9 mouse cellular contexts compared by ENCODE assay signal in the genomic region with DNA sequence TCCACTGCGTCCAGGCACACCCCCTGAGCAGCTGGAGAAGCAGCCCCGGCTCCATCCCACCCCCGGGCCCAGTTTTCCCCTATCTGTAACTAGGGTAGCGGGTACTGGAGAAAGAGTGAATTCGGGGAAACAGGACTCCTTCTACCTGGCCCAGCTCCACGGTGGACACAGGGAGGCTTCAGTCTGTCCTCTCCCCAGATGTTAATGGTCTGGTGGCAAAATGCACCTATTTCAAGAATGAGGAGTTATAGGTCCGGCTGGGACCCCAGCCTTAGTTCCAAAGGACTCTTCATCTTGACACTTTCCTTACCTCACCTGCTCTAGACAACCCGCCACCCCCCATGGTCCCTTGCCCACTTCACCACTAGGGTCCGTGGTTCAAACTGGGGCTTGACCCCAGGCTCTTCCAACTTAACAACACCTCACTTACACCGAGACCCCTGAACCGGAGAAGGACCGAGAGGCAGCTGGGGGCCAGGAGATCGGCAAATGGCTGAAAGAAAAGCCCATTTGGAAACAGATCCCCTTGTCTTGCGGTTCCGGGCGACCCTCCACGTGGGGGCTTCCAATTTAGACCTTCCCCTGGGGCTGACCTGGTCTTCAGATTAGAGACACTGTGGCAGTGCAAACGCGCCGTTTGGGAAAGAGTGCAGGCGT. TPM values are rescaled to one million over a fixed set of nuclear protein-coding genes. Genes with fewer than 3 reads are reported as not detected.
DNase-seq lines count a peak whose midpoint lies in the region; ATAC-seq and TF ChIP-seq lines count a peak whose summit lies in the region.
"Had no signal": no experiment of that assay in that cellular context is flagged by ENCODE, and none has a peak within 500 bp of the region (broad histone marks: within the 10 kb centered on the region; RNA-seq: fewer than 3 reads in every experiment).

No protein-coding gene starts in this region.

- no peak; the same call in 1 of the 2 replicates for TF ChIP-seq CTCF in kidney, postnatal 0 days (IDR thresholded peaks at IDR 0.05; ENCODE audit: low read depth)
- TF ChIP-seq CTCF in intestine, postnatal 0 days (IDR thresholded peaks at IDR 0.05; ENCODE audit: low read depth): 0 out of 2 replicates have a peak, but pooled peaks have one; percentile 2

- ATAC-seq in kidney, postnatal 0 days (replicated peaks; ENCODE audit: low FRiP score, low read depth): no peak
- ATAC-seq in forebrain, embryonic 11.5 days (replicated peaks; ENCODE audit: low FRiP score): no peak
- no peak for ATAC-seq in intestine, postnatal 0 days
- ATAC-seq in neural tube, embryonic 12.5 days (ENCODE audit: low FRiP score, low read depth): no peak

- WGBS in kidney, postnatal 0 days: 3% methylated on average over 21 of the region's 21 CpGs
- WGBS in forebrain, embryonic 11.5 days: 1% methylated on average over 21 of the region's 21 CpGs
- WGBS in intestine, postnatal 0 days: 11% methylated on average over 21 of the region's 21 CpGs
- 2% methylated on average over 21 of the region's 21 CpGs for WGBS in neural tube, embryonic 12.5 days

- DNase-seq in kidney, postnatal 0 days (ENCODE audit: low spot score): no peak
- no peak for DNase-seq in kidney, postnatal 14 days
- no peak for DNase-seq in forebrain, embryonic 11.5 days (ENCODE audit: low spot score)
- DNase-seq in thymus, postnatal 14 days: no peak
- no peak for DNase-seq in left cerebral cortex, postnatal 36 days (ENCODE audit: low spot score in 2 of 2)
- DNase-seq in left cerebral cortex, postnatal 10 days (ENCODE audit: extremely low spot score in 1 of 2, low spot score in 2 of 2): no peak

- intact Hi-C loops in left cerebral cortex, postnatal 36 days (cut with DNase I): no loop called here
- intact Hi-C loops in left cerebral cortex, postnatal 10 days (cut with DNase I): no loop called here

- no peaks in the 10 kb centered on the region; the same call in 1 of the 2 replicates for H3K36me3 ChIP-seq in kidney, postnatal 0 days (ENCODE audit: insufficient read depth, low read length)
- H3K36me3 ChIP-seq in forebrain, embryonic 11.5 days (ENCODE audit: control insufficient read depth, insufficient read depth, low read length): no peaks in the 10 kb centered on the region
- H3K36me3 ChIP-seq in intestine, postnatal 0 days (ENCODE audit: control insufficient read depth, insufficient read depth): 0 out of 2 replicates have a peak, but pooled peaks cover 8% of the 10 kb centered on the region
- H3K36me3 ChIP-seq in neural tube, embryonic 12.5 days: peaks cover 13% of the 10 kb centered on the region

- H3K4me3 ChIP-seq in kidney, postnatal 0 days (replicated peaks; ENCODE audit: low read depth, low read length): peak overlapping the region; percentile 75
- H3K4me3 ChIP-seq in forebrain, embryonic 11.5 days (ENCODE audit: low read depth, low read length): peak overlapping the region; percentile 72
- peak overlapping the region; percentile 59 for H3K4me3 ChIP-seq in intestine, postnatal 0 days (ENCODE audit: low read depth, low read length)
- peak overlapping the region; percentile 78 for H3K4me3 ChIP-seq in neural tube, embryonic 12.5 days

- H3K27ac ChIP-seq in kidney, postnatal 0 days: peak overlapping the region; percentile 89
- no peak overlapping the region for H3K27ac ChIP-seq in forebrain, embryonic 11.5 days (ENCODE audit: low read depth, low read length)
- H3K27ac ChIP-seq in intestine, postnatal 0 days (ENCODE audit: low read depth, low read length): no peak overlapping the region
- peak overlapping the region; percentile 53 for H3K27ac ChIP-seq in neural tube, embryonic 12.5 days

- peak overlapping the region; percentile 93 for H3K9ac ChIP-seq in kidney, postnatal 0 days (ENCODE audit: low read depth, low read length)
- peak overlapping the region; percentile 72 for H3K9ac ChIP-seq in forebrain, embryonic 11.5 days (ENCODE audit: low read length)
- H3K9ac ChIP-seq in intestine, postnatal 0 days (ENCODE audit: low read depth, low read length): peak overlapping the region; percentile 72
- peak overlapping the region; percentile 86 for H3K9ac ChIP-seq in neural tube, embryonic 12.5 days

- H3K4me1 ChIP-seq in kidney, postnatal 0 days (replicated peaks; ENCODE audit: insufficient read depth, low read length): peaks cover 39% of the 10 kb centered on the region
- peaks cover 29% of the 10 kb centered on the region for H3K4me1 ChIP-seq in forebrain, embryonic 11.5 days (replicated peaks; ENCODE audit: control insufficient read depth, insufficient read depth, low read length)
- H3K4me1 ChIP-seq in intestine, postnatal 0 days (replicated peaks; ENCODE audit: control insufficient read depth, insufficient read depth, low read length): peaks cover 10% of the 10 kb centered on the region
- peaks cover 57% of the 10 kb centered on the region for H3K4me1 ChIP-seq in neural tube, embryonic 12.5 days

- peak overlapping the region; percentile 97 for H3K4me2 ChIP-seq in kidney, postnatal 0 days (ENCODE audit: low read length)
- peak overlapping the region; percentile 99 for H3K4me2 ChIP-seq in forebrain, embryonic 11.5 days (ENCODE audit: low read depth, low read length, severe bottlenecking)
- peak overlapping the region; percentile 99 for H3K4me2 ChIP-seq in intestine, postnatal 0 days (replicated peaks; ENCODE audit: low read depth)
- peak overlapping the region; percentile 94 for H3K4me2 ChIP-seq in neural tube, embryonic 12.5 days (replicated peaks)

- no peaks in the 10 kb centered on the region for H3K27me3 ChIP-seq in kidney, postnatal 0 days (ENCODE audit: insufficient read depth, low read length)
- H3K27me3 ChIP-seq in forebrain, embryonic 11.5 days (ENCODE audit: control insufficient read depth, insufficient read depth, low read length): peaks cover 6% of the 10 kb centered on the region; the same call in 1 of the 2 replicates
- H3K27me3 ChIP-seq in intestine, postnatal 0 days (replicated peaks; ENCODE audit: control insufficient read depth, insufficient read depth, low read length): peaks cover 4% of the 10 kb centered on the region; the same call in 1 of the 2 replicates
- H3K27me3 ChIP-seq in neural tube, embryonic 12.5 days (replicated peaks): peaks cover 61% of the 10 kb centered on the region

- no peaks in the 10 kb centered on the region for H3K9me3 ChIP-seq in kidney, postnatal 0 days (replicated peaks; ENCODE audit: low read length)
- no peaks in the 10 kb centered on the region for H3K9me3 ChIP-seq in forebrain, embryonic 11.5 days (ENCODE audit: control insufficient read depth, low read length)
- H3K9me3 ChIP-seq in intestine, postnatal 0 days (ENCODE audit: control insufficient read depth): no peaks in the 10 kb centered on the region
- H3K9me3 ChIP-seq in neural tube, embryonic 12.5 days: no peaks in the 10 kb centered on the region

RNA-seq across cellular contexts. Expression of a gene that starts 1.7 kb away (rescaled TPM):
- 16.2 and 17.3 TPM in 2 replicates for polyA plus RNA-seq in kidney, postnatal 0 days (2015; fragmentation: Nextera tagmentation; extraction: Ambion mirVana)
- 13.2 and 15.9 TPM in 2 replicates for polyA plus RNA-seq in forebrain, embryonic 11.5 days (2014; fragmentation: Nextera tagmentation; extraction: Ambion mirVana)
- polyA plus RNA-seq in intestine, postnatal 0 days (2015; fragmentation: Nextera tagmentation; extraction: Ambion mirVana): 3.9 and 4.4 TPM in 2 replicates
- 21.4 and 21.5 TPM in 2 replicates for polyA plus RNA-seq in neural tube, embryonic 12.5 days (2016; fragmentation: Nextera tagmentation; extraction: Ambion mirVana)
- 10 to 100 TPM; 16.6 to 17.2 TPM for total RNA-seq in left cerebral cortex, postnatal 36 days (2021)
- 10 to 100 TPM; 14.3 to 19.2 TPM for total RNA-seq in left cerebral cortex, postnatal 10 days (2021)

RNA-seq across cellular contexts. Expression of a gene that starts 29.1 kb away (rescaled TPM):
- 0.89 and 1.2 TPM in 2 replicates for polyA plus RNA-seq in kidney, postnatal 0 days (2015; fragmentation: Nextera tagmentation; extraction: Ambion mirVana)
- 1.6 and 2.6 TPM in 2 replicates for polyA plus RNA-seq in forebrain, embryonic 11.5 days (2014; fragmentation: Nextera tagmentation; extraction: Ambion mirVana)
- polyA plus RNA-seq in intestine, postnatal 0 days (2015; fragmentation: Nextera tagmentation; extraction: Ambion mirVana): 1.6 and 1.9 TPM in 2 replicates
- 1.3 and 2.3 TPM in 2 replicates for polyA plus RNA-seq in neural tube, embryonic 12.5 days (2016; fragmentation: Nextera tagmentation; extraction: Ambion mirVana)
- 1 to 10 TPM in 1 of 2 experiments, under 1 TPM in 1; 0.41 to 1.2 TPM for total RNA-seq in left cerebral cortex, postnatal 36 days (2021)
- total RNA-seq in left cerebral cortex, postnatal 10 days (2021): under 1 TPM; 0.32 to 0.93 TPM
- total RNA-seq: megakaryocyte progenitor cell, adult 5-6 weeks had no signal

RNA-seq across cellular contexts. Expression of a gene that starts 39.2 kb away (rescaled TPM):
- polyA plus RNA-seq in kidney, postnatal 0 days (2015; fragmentation: Nextera tagmentation; extraction: Ambion mirVana): 12.9 and 14.7 TPM in 2 replicates
- polyA plus RNA-seq in forebrain, embryonic 11.5 days (2014; fragmentation: Nextera tagmentation; extraction: Ambion mirVana): 6.7 TPM in 2 replicates
- 15.5 and 15.6 TPM in 2 replicates for polyA plus RNA-seq in intestine, postnatal 0 days (2015; fragmentation: Nextera tagmentation; extraction: Ambion mirVana)
- 12.8 and 14.1 TPM in 2 replicates for polyA plus RNA-seq in neural tube, embryonic 12.5 days (2016; fragmentation: Nextera tagmentation; extraction: Ambion mirVana)
- 10 to 100 TPM; 66.3 to 66.8 TPM for total RNA-seq in left cerebral cortex, postnatal 36 days (2021)
- total RNA-seq in left cerebral cortex, postnatal 10 days (2021): 10 to 100 TPM; 84.1 to 90.3 TPM
- total RNA-seq: megakaryocyte progenitor cell, adult 5-6 weeks had no signal

Comparison
In these comparisons a context has a peak if more than half of its experiments do, and no peak if none do; other contexts are left out.
1. H3K27ac ChIP-seq: peak in kidney, postnatal 0 days (single experiment) and neural tube, embryonic 12.5 days (single experiment); none in forebrain, embryonic 11.5 days (single experiment) and intestine, postnatal 0 days (single experiment).
2. Peak in every context shown above with its lines, with median percentiles within 50 percentile points of each other: H3K4me2 ChIP-seq, H3K4me3 ChIP-seq and H3K9ac ChIP-seq.